Mouse (Mus musculus) forebrain, embryonic 14.5 days (tissue): ENCODE measurements at regions not wholly inside any gene's neighbourhood (a gene's known extent, or its start where the extent isn't known, plus 50 kb on each side); places are given as distances from the start of the nearest gene placed in this dataset.
A peak's percentile ranks its signal among the peaks of the same experiment; 100 is the strongest.

ENCODE experiments used
- ATAC-seq: fragments of 200-750 bp; cut with Nextera tagmentation; 2 replicates; pipeline ENCODE4 v1.8.0; 2017; ENCODE audit warnings: mild to moderate bottlenecking, moderate library complexity
- DNase-seq: peaks from one replicate; pipeline ENCODE4 v3.0.0-alpha.2; 2015; ENCODE audit warnings: low spot score
- H3K27ac ChIP-seq: fragments of 300-500 bp; sonication (generic); 2 replicates; pipeline ENCODE4 v1.5.1; 2014; ENCODE audit warnings: low read depth, mild to moderate bottlenecking, control low read depth, low read length, moderate library complexity
- H3K27me3 ChIP-seq: fragments of 300-500 bp; sonication (generic); replicated peaks from 2 replicates; pipeline ENCODE4 v1.6.1; 2014; ENCODE audit warnings: low read length, control low read depth, mixed read lengths; ENCODE audit not compliant: control insufficient read depth, insufficient read depth
- H3K36me3 ChIP-seq: fragments of 300-500 bp; sonication (generic); 2 replicates; pipeline ENCODE4 v1.6.1; 2014; ENCODE audit warnings: low read length, control low read depth; ENCODE audit not compliant: control insufficient read depth, insufficient read depth
- H3K4me1 ChIP-seq: fragments of 300-500 bp; sonication (generic); 2 replicates; pipeline ENCODE4 v1.6.1; 2014; ENCODE audit warnings: antibody characterized with exemption, low read length, control low read depth; ENCODE audit not compliant: control insufficient read depth, insufficient read depth
- H3K4me2 ChIP-seq: fragments of 300-500 bp; sonication (generic); 2 replicates; pipeline ENCODE4 v1.6.1; 2014; ENCODE audit warnings: mild to moderate bottlenecking, control low read depth, low read length
- H3K4me3 ChIP-seq: fragments of 300-500 bp; sonication (generic); 2 replicates; pipeline ENCODE4 v1.5.1; 2014; ENCODE audit warnings: low read depth, low read length, control low read depth
- H3K9ac ChIP-seq: fragments of 300-500 bp; sonication (generic); 2 replicates; pipeline ENCODE4 v1.6.1; 2014; ENCODE audit warnings: mild to moderate bottlenecking, low read length, control low read depth, moderate library complexity
- H3K9me3 ChIP-seq: fragments of 300-500 bp; sonication (generic); replicated peaks from 2 replicates; pipeline ENCODE4 v1.6.1; 2016; ENCODE audit warnings: low read length, control low read depth, mixed read lengths; ENCODE audit not compliant: control insufficient read depth
- WGBS: fragments of 180-500 bp; shearing (Covaris S2); extraction: QIAGEN DNeasy Blood & Tissue Kit; methylation state at CpG from one replicate; pipeline ENCODE4 v1.1.7; 2014; 5-methylcytosine and 5-hydroxymethylcytosine counted together

DNA sequence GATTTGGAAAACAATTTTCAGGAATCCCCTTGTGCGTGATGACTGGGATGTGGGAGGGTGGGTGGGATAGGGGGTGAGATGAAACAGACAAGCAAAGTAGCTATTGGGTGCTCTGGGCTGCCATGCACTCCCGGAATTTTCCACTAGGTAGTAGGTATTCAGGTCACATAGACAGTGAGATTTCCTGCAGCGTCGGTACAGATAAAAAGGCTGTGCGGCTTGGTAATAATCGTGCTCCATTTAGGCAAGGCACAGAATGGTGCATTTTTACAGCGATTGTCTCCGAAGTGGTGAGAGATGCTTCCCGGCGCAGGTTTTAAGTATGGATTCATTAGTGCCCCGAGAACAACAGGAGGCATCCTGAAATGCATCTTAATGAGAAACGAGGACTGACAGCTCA lies 95.1 kb upstream of the Pced1b start:
- Histone ChIP-seq H3K4me1 (peaks cover 2% of the 10 kb centered on the region; the same call in 1 of the 2 replicates), H3K9me3 (no peaks in the 10 kb centered on the region), H3K4me2 (peak overlapping the region; percentile 30; the same call in 1 of the 2 replicates), H3K27me3 (no peaks in the 10 kb centered on the region), H3K4me3 (no peak overlapping the region), H3K9ac (0 out of 2 replicates have a peak overlapping the region, but pooled peaks have one; percentile 6), H3K27ac (peak overlapping the region; percentile 84), H3K36me3 (no peaks in the 10 kb centered on the region)
- DNase-seq (peak; percentile 68), ATAC-seq (peak; percentile 44; the same call in 1 of the 2 replicates)
- 59% methylated on average over 12 of the region's 12 CpGs for WGBS

DNA sequence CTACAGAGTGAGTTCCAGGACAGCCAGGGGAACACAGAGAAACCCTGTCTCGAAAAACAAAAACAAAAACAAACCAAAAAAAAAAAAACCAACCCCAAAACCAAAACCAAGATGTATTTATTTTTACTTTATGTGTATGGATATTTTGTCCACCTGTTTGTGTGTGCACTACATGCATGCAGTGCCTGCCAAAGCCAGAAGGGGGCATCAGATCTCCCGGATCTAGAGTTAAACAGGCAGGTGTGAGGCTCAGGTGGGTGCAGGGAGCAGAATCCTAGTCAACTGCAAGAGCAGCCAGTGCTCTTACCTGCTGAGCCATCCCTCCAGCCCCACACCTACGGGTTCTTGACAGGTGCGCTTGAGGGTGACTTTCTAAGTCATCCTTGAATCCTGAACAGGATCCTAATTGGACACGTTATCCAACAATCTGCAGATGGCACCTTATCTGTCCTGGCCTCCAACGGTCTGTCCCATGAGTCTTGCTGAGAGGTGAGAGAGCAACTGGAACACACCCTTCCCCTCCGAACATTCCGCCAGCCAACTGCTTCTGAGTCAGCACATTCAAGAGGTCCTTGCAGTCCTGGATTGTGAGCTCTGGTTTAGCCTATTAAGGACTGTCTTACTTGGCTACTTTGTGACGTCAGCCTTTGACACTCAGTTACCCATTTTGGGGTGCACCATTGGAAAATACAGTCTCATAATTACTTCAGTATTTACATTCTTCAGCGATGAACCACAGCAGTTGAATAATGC lies 95.4 kb upstream of the Slc38a4 start:
- Histone ChIP-seq H3K27me3 (no peaks in the 10 kb centered on the region), H3K27ac (peak overlapping the region; percentile 63; the same call in 1 of the 2 replicates), H3K36me3 (no peaks in the 10 kb centered on the region)

DNA sequence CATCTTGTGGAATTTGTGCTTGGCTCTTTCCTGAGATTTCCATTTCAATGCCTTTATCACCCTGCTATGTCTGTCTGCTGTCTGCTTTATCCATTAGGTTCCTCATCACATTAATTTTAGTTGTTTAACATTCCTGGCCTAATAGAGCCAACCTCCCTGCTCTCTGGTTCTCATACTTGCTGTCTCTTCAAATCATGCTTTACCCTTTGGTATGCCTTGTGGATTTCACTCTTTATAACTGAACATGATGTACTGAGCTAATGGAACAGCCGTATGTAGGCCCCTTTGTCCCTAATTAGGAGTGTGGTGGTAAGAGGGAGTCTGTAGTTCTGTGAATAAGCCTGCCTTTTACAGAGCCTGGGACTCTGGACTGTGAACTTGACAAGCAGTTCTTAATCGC lies 86.2 kb upstream of the Slc38a4 start:
- WGBS: 59% methylated on average over 2 of the region's 2 CpGs
- ATAC-seq: no peak
- DNase-seq: no peak
- Histone ChIP-seq H3K9ac (no peak overlapping the region), H3K4me3 (no peak overlapping the region), H3K36me3 (no peaks in the 10 kb centered on the region), H3K4me1 (no peaks in the 10 kb centered on the region), H3K4me2 (no peak overlapping the region), H3K27me3 (no peaks in the 10 kb centered on the region), H3K27ac (no peak overlapping the region), H3K9me3 (no peaks in the 10 kb centered on the region; the same call in 1 of the 2 replicates)

More for the DNA sequence above, 95.4 kb upstream of the Slc38a4 start:
- DNase-seq: peak; percentile 17
- Histone ChIP-seq H3K4me3 (no peak overlapping the region), H3K4me1 (peaks cover 2% of the 10 kb centered on the region; the same call in 1 of the 2 replicates), H3K9ac (no peak overlapping the region), H3K4me2 (no peak overlapping the region), H3K9me3 (no peaks in the 10 kb centered on the region)
- peak; percentile 18; the same call in 1 of the 2 replicates for ATAC-seq
- 86% methylated on average over 10 of the region's 10 CpGs for WGBS

GRCm38 (mm10) chr15:97138265-97138664 lies 82.5 kb upstream of the Slc38a4 start:
- H3K27me3 ChIP-seq: no peaks in the 10 kb centered on the region
- H3K4me2 ChIP-seq: no peak overlapping the region
- H3K4me3 ChIP-seq: no peak overlapping the region
- no peaks in the 10 kb centered on the region for H3K4me1 ChIP-seq
- WGBS: 85% methylated on average over 3 of the region's 3 CpGs
- ATAC-seq: no peak
- no peaks in the 10 kb centered on the region; the same call in 1 of the 2 replicates for H3K9me3 ChIP-seq
- DNase-seq: no peak
- no peak overlapping the region for H3K9ac ChIP-seq
- no peak overlapping the region for H3K27ac ChIP-seq
- H3K36me3 ChIP-seq: no peaks in the 10 kb centered on the region

GRCm38 (mm10) chr15:97135291-97135690 lies 79.5 kb upstream of the Slc38a4 start:
- H3K27me3 ChIP-seq: no peaks in the 10 kb centered on the region

GRCm38 (mm10) chr15:97127771-97128170 lies 72.0 kb upstream of the Slc38a4 start:
- H3K27me3 ChIP-seq: no peaks in the 10 kb centered on the region
- WGBS: 96% methylated on average over 8 of the region's 8 CpGs
- H3K27ac ChIP-seq: no peak overlapping the region
- H3K9me3 ChIP-seq: no peaks in the 10 kb centered on the region
- H3K36me3 ChIP-seq: no peaks in the 10 kb centered on the region
- DNase-seq (no peak), ATAC-seq (no peak)
- H3K4me2 ChIP-seq: no peak overlapping the region
- no peak overlapping the region for H3K4me3 ChIP-seq
- H3K4me1 ChIP-seq: no peaks in the 10 kb centered on the region
- H3K9ac ChIP-seq: no peak overlapping the region

More at GRCm38 (mm10) chr15:97135291-97135690, 79.5 kb upstream of the Slc38a4 start:
- H3K4me3 ChIP-seq: no peak overlapping the region
- no peaks in the 10 kb centered on the region; the same call in 1 of the 2 replicates for H3K9me3 ChIP-seq
- H3K4me1 ChIP-seq: no peaks in the 10 kb centered on the region
- DNase-seq (peak; percentile 87), ATAC-seq (no peak)
- H3K9ac ChIP-seq: no peak overlapping the region
- no peak overlapping the region for H3K27ac ChIP-seq
- no peaks in the 10 kb centered on the region for H3K36me3 ChIP-seq
- H3K4me2 ChIP-seq: no peak overlapping the region
- WGBS: 10% methylated on average over 11 of the region's 11 CpGs

- 88% methylated on average over 15 of the region's 15 CpGs for WGBS
- Histone ChIP-seq H3K36me3 (no peaks in the 10 kb centered on the region), H3K4me1 (no peaks in the 10 kb centered on the region), H3K9me3 (no peaks in the 10 kb centered on the region), H3K9ac (no peak overlapping the region), H3K4me3 (no peak overlapping the region), H3K4me2 (no peak overlapping the region), H3K27ac (no peak overlapping the region), H3K27me3 (no peaks in the 10 kb centered on the region)
- no peak for DNase-seq
- no peak for ATAC-seq
These were observed 70.4 kb upstream of the Slc38a4 start for GRCm38 (mm10) chr15:97125836-97126822.

DNA sequence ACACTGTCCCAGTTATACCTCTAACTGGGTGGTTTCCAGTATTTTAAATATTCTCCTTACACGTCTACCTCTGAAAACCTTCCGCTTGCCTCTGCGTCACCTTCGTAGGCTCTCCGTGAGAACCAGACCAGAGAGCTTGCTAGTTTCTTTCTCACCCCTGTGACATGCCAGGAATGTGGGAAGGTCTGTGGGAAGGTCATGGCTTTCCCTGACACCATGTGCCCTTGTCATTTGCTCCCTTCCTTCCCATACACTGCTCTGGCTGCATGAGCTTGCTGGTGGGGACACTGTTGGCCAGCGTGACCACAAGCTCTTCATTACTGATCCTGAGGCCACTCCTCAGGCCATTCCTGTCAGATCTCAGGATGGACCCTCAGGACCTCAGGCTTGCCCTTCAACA lies 66.5 kb upstream of the Slc38a4 start:
- ATAC-seq: no peak
- no peak overlapping the region for H3K9ac ChIP-seq
- 93% methylated on average over 6 of the region's 6 CpGs for WGBS
- no peaks in the 10 kb centered on the region for H3K27me3 ChIP-seq
- H3K9me3 ChIP-seq: no peaks in the 10 kb centered on the region
- no peaks in the 10 kb centered on the region for H3K4me1 ChIP-seq
- no peak overlapping the region for H3K4me3 ChIP-seq
- H3K36me3 ChIP-seq: no peaks in the 10 kb centered on the region
- no peak for DNase-seq
- H3K4me2 ChIP-seq: no peak overlapping the region
- H3K27ac ChIP-seq: no peak overlapping the region
